Mouse (Mus musculus) midbrain, embryonic 16.5 days (tissue): ENCODE results near the gene Unc13a. TPM values are rescaled to one million over a fixed set of nuclear protein-coding genes. Genes with fewer than 3 reads are reported as not detected.

ENCODE experiments used
- ATAC-seq: fragments of 200-750 bp; cut with Nextera tagmentation; 2 replicates; pipeline ENCODE4 v1.8.0; 2017; ENCODE audit warnings: moderate TSS enrichment
- H3K27ac ChIP-seq: fragments of 300-500 bp; sonication (generic); 2 replicates; pipeline ENCODE4 v1.5.1; 2014; ENCODE audit warnings: mild to moderate bottlenecking, low read length, mixed read lengths
- H3K27me3 ChIP-seq: fragments of 300-500 bp; sonication (generic); 2 replicates; pipeline ENCODE4 v1.6.1; 2014; ENCODE audit warnings: low read depth, low read length, mixed read lengths; ENCODE audit not compliant: control insufficient read depth, insufficient read depth
- H3K36me3 ChIP-seq: fragments of 300-500 bp; sonication (generic); 2 replicates; pipeline ENCODE4 v1.6.1; 2014; ENCODE audit warnings: mild to moderate bottlenecking, low read length, moderate library complexity, mixed read lengths; ENCODE audit not compliant: control insufficient read depth, insufficient read depth
- H3K4me1 ChIP-seq: fragments of 300-500 bp; sonication (generic); 2 replicates; pipeline ENCODE4 v1.6.1; 2014; ENCODE audit warnings: mild to moderate bottlenecking, low read length, mixed read lengths; ENCODE audit not compliant: control insufficient read depth, insufficient read depth
- H3K4me2 ChIP-seq: fragments of 300-500 bp; sonication (generic); 2 replicates; pipeline ENCODE4 v1.6.1; 2014; ENCODE audit warnings: mild to moderate bottlenecking, low read length, mixed read lengths
- H3K4me3 ChIP-seq: fragments of 300-500 bp; sonication (generic); 2 replicates; pipeline ENCODE4 v1.5.1; 2014; ENCODE audit warnings: low read depth, mild to moderate bottlenecking, low read length, moderate library complexity, mixed read lengths
- H3K9ac ChIP-seq: fragments of 300-500 bp; sonication (generic); 2 replicates; pipeline ENCODE4 v1.6.1; 2014; ENCODE audit warnings: low read depth, low read length, mixed read lengths
- H3K9me3 ChIP-seq: fragments of 300-500 bp; sonication (generic); replicated peaks from 2 replicates; pipeline ENCODE4 v1.6.1; 2014; ENCODE audit warnings: mild to moderate bottlenecking, low read length, mixed read lengths; ENCODE audit not compliant: control insufficient read depth, poor library complexity, severe bottlenecking
- WGBS: fragments of 180-500 bp; shearing (Covaris S2); extraction: QIAGEN DNeasy Blood & Tissue Kit; methylation state at CpG from one replicate; pipeline ENCODE4 v1.1.7; 2014; 5-methylcytosine and 5-hydroxymethylcytosine counted together
- polyA plus RNA-seq: library from polyadenylated mRNA; unstranded; fragments of >200 nt; fragmentation: Nextera tagmentation; extraction: Ambion mirVana; gene quantifications from 2 replicates; pipeline ENCODE4 v1.2.1, GENCODE M21; 2015

Unc13a gene
- polyA plus RNA-seq, 1 experiment from 2014 or later = 23.5 TPM

DNA sequence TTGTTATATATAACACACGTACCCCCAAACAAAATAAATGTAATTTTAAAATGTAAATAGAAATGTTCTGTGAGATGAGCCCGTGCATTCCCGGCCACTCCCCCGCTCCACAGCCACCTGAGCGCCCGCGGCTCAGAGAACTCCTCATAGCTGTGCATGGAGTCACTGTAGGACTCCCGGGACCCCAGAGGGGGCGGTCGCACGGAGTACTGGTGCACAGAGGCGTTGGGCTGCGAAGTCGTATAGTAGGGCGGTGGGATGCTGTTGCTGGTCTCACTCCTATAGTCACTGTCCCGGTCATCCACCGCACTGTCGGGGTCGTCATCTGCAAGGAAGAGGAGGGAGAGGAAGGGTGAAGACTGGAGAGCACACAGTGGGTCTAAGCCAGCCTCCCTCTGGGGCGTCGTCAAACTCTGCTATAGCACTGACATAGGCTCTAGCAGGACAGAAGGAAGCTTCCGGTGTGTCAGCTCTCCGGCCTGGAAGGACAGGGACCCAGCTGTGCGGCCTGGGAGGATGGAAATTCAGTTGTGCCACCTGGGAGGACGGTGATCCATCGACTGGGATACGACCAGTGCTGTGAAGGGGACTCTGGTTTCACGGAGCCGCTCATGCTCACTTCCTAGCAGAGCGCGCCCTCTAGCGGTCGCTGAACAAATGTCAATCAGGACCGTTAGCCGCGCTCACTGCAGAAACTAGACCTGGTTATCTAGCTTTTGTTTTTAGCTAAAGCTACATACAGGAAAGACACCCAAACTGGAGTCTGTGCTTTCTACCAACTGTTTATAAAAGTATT lies 11.0 kb downstream of the Unc13a start:
- H3K4me1 ChIP-seq = no peaks in the 10 kb centered on the region
- peak; percentile 54 for ATAC-seq
- H3K27ac ChIP-seq = no peak overlapping the region
- H3K4me3 ChIP-seq = no peak overlapping the region
- no peak overlapping the region for H3K4me2 ChIP-seq
- H3K27me3 ChIP-seq = peaks cover 13% of the 10 kb centered on the region; the same call in 1 of the 2 replicates
- H3K9ac ChIP-seq = 0 out of 2 replicates have a peak overlapping the region, but pooled peaks have one; percentile 28
- peaks cover 19% of the 10 kb centered on the region; the same call in 1 of the 2 replicates for H3K36me3 ChIP-seq
- WGBS = 11% methylated on average over 36 of the region's 36 CpGs
- no peaks in the 10 kb centered on the region for H3K9me3 ChIP-seq

DNA sequence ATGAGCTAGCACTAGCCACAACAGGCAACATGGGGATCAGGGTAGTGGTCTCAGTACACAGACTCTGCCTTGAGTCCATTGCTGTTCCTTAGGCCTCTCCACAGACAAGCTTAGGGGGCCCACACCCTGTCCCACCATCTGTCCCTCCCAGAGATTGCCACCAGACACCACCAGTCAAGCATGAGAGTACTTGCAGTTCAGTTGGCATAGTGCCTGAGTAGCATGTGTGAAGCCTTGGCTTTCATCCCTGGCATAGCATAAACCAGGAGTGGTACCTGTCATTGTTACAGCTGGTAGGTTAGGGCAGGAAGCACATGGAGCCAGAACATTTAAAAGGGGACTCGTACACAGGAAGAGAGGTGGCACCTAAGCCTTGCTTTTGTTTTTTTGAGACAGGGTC lies 11.8 kb downstream of the Unc13a start:
- ATAC-seq = no peak
- Histone ChIP-seq H3K4me1 (no peaks in the 10 kb centered on the region), H3K4me2 (no peak overlapping the region), H3K4me3 (no peak overlapping the region), H3K27me3 (peaks cover 17% of the 10 kb centered on the region; the same call in 1 of the 2 replicates), H3K9ac (no peak overlapping the region), H3K27ac (no peak overlapping the region), H3K36me3 (peaks cover 25% of the 10 kb centered on the region; the same call in 1 of the 2 replicates), H3K9me3 (no peaks in the 10 kb centered on the region)
- 53% methylated on average over 1 of the region's 1 CpGs for WGBS

DNA sequence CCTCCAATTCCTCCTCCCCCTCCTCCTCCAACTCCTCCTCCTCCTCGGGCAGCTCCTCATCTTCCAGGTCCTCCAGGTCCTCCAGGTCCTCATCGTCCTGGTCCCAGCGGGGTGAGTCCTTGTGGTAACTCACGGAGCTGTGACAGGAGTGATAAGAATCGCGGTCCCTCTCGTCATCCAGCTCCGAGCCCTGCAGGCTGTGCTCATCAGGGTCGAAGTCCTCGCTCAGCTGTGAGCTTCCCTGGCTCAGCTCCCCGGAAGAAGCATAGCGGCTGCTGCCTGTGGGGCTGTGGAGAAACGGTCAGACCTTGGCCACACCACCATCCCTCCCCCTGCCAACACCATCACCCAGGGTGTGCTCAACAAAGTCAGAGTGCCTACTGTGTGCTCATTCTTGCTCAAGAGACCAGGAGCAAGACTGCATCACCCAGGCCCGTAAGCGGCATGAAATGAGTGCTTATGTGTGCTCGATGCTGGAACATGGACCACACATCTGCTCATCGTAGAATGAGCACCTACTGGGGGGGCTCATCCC lies 13.0 kb downstream of the Unc13a start:
- WGBS = 33% methylated on average over 17 of the region's 17 CpGs
- H3K27me3 ChIP-seq = peaks cover 17% of the 10 kb centered on the region; the same call in 1 of the 2 replicates
- no peak overlapping the region for H3K4me3 ChIP-seq
- H3K4me1 ChIP-seq = no peaks in the 10 kb centered on the region
- ATAC-seq = no peak
- no peak overlapping the region for H3K4me2 ChIP-seq
- peaks cover 26% of the 10 kb centered on the region; the same call in 1 of the 2 replicates for H3K36me3 ChIP-seq
- no peak overlapping the region for H3K27ac ChIP-seq
- no peaks in the 10 kb centered on the region for H3K9me3 ChIP-seq
- no peak overlapping the region for H3K9ac ChIP-seq

DNA sequence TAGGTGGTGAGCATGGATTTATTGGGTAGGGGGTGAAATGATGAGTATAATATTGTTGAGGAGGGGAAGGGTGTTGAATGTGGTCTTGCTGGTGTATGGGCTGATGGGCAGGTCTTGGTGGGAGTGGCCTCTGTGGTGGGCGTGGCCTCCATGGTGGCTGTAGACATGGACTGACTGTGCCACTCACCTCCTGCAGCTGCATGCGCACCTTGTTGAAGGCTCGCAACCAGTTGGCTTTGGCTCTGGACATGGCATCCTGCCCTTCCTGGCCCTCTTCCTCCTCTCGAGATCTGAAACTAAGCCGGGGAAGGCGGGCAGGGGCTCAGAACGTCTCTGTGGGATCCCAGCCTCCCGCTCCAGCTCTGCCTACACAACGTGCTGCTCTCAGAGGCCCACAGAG lies 13.7 kb downstream of the Unc13a start:
- ATAC-seq = no peak
- Histone ChIP-seq H3K4me1 (no peaks in the 10 kb centered on the region), H3K27ac (no peak overlapping the region), H3K9me3 (no peaks in the 10 kb centered on the region), H3K4me2 (no peak overlapping the region), H3K9ac (no peak overlapping the region), H3K4me3 (no peak overlapping the region), H3K36me3 (peaks cover 30% of the 10 kb centered on the region), H3K27me3 (peaks cover 17% of the 10 kb centered on the region; the same call in 1 of the 2 replicates)
- 33% methylated on average over 9 of the region's 9 CpGs for WGBS

DNA sequence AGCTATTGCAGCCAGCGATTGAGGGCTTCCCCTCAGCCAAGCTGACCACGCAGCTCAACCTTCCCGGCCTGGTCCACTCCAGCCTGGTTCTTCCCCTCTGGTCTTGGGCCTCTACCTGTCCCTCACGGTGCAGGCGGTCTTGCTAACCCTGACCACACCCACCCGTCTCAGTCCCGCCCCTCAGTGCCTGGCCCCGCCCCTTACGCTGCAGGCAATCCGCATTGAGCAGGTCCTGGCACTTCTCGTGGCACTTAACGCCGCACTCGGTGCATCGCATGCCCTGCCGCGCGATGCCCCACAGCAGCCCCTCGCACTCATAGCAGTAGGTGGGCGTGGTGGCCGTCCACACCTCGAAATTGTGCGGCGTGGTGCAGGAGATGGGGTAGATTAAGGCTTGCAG lies 17.0 kb downstream of the Unc13a start:
- Histone ChIP-seq H3K4me2 (peak overlapping the region; percentile 13; the same call in 1 of the 2 replicates), H3K27ac (no peak overlapping the region), H3K36me3 (peaks cover 51% of the 10 kb centered on the region), H3K9me3 (no peaks in the 10 kb centered on the region), H3K27me3 (peaks cover 14% of the 10 kb centered on the region; the same call in 1 of the 2 replicates), H3K4me1 (no peaks in the 10 kb centered on the region), H3K4me3 (no peak overlapping the region), H3K9ac (no peak overlapping the region)
- WGBS = 3% methylated on average over 24 of the region's 24 CpGs
- peak; percentile 25; the same call in 1 of the 2 replicates for ATAC-seq

DNA sequence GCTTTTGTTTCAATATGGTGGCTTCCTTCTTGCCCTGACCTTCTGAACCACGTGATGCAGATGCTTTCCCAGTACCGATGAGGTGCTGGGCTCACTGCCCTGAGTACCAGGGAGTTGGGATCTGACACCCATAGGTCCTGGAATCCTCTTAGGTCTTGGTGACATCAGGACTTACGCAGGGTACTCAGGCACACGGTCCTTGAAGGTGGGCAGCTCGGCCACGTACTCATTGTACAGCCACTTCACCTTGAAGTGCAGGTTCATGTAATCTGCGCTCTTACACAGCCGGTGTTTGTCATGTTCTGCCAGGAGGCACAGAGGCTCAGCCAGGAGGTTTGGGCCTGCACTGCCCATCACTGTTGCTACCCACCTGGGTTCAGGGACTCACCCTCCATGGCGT lies 26.0 kb downstream of the Unc13a start:
- H3K4me1 ChIP-seq = no peaks in the 10 kb centered on the region
- peaks cover 52% of the 10 kb centered on the region for H3K36me3 ChIP-seq
- H3K9ac ChIP-seq = no peak overlapping the region
- WGBS = 84% methylated on average over 9 of the region's 9 CpGs
- no peaks in the 10 kb centered on the region for H3K9me3 ChIP-seq
- no peaks in the 10 kb centered on the region for H3K27me3 ChIP-seq
- no peak overlapping the region for H3K4me2 ChIP-seq
- ATAC-seq = no peak
- H3K4me3 ChIP-seq = no peak overlapping the region
- no peak overlapping the region for H3K27ac ChIP-seq

DNA sequence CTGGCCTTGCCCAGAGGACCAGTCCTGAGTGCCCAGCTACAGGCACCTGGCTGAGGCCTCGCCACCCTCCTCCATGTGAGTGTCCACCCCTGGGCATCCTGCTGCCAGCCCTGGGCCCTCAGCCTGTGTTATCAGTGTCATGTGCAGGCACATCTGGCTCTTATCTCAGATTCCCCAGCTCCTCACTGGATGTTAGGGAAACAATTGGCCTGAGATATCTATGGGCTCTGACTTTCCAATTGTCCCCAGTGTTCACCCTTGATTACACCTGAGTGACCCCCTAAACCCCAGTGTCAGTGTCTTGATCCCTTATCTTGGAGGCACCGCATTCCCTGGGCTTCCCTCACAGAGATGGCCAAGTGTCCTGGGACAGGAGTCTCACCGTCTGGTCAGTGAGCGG lies 32.2 kb downstream of the Unc13a start:
- peaks cover 33% of the 10 kb centered on the region for H3K36me3 ChIP-seq
- no peak overlapping the region for H3K4me2 ChIP-seq
- no peaks in the 10 kb centered on the region for H3K27me3 ChIP-seq
- no peak overlapping the region for H3K9ac ChIP-seq
- no peaks in the 10 kb centered on the region for H3K4me1 ChIP-seq
- no peaks in the 10 kb centered on the region for H3K9me3 ChIP-seq
- WGBS = 90% methylated on average over 4 of the region's 4 CpGs
- H3K4me3 ChIP-seq = no peak overlapping the region
- ATAC-seq = no peak
- no peak overlapping the region for H3K27ac ChIP-seq

DNA sequence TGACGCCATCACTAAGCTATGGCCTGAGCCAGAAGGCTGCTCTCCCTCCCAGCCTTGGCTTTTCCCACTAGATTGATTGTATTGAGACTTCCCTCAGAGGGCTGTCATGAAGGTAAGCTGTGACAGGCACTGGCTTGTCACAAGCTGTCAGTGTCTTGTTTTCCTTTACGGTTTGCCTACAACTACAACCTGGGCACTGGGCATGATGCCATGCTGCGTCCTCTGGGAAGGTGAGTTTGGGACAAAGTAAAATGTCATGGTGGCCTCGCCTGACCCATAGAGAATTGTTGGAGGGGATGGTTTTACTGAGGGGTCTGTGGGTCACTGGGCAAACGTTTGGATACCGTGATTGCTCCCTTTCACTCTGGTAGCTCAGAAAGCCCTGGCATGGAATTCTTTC lies 33.2 kb downstream of the Unc13a start:
- Histone ChIP-seq H3K36me3 (peaks cover 31% of the 10 kb centered on the region), H3K9me3 (no peaks in the 10 kb centered on the region), H3K4me1 (no peaks in the 10 kb centered on the region), H3K4me3 (no peak overlapping the region), H3K4me2 (no peak overlapping the region), H3K27me3 (no peaks in the 10 kb centered on the region), H3K9ac (no peak overlapping the region), H3K27ac (no peak overlapping the region)
- ATAC-seq = no peak
- WGBS = 70% methylated on average over 6 of the region's 6 CpGs
